ENCODE assay signal across 22 mouse cellular contexts in genomic region chr7:144973461-144973860, GRCm38 (mm10). TPM values are rescaled to one million over a fixed set of nuclear protein-coding genes. Genes with fewer than 3 reads are reported as not detected.
A peak's percentile ranks its signal among the peaks of the same experiment; 100 is the strongest.
DNase-seq lines count a peak whose midpoint lies in the region; ATAC-seq and TF ChIP-seq lines count a peak whose summit lies in the region.
"Had no signal": no experiment of that assay in that cellular context is flagged by ENCODE, and none has a peak within 500 bp of the region (broad histone marks: within the 10 kb centered on the region; RNA-seq: fewer than 3 reads in every experiment).

No protein-coding gene starts in this region.

- no peak overlapping the region for H3K27ac ChIP-seq in heart, embryonic 11.5 days (ENCODE audit: low read depth, low read length)
- no peak overlapping the region for H3K27ac ChIP-seq in heart, postnatal 0 days (ENCODE audit: low read depth)
- H3K27ac ChIP-seq in lung, postnatal 0 days (ENCODE audit: low read length): no peak overlapping the region
- no peak overlapping the region for H3K27ac ChIP-seq in forebrain, embryonic 12.5 days
- H3K27ac ChIP-seq in stomach, postnatal 0 days (replicated peaks): no peak overlapping the region; the same call in 1 of the 2 replicates
- H3K27ac ChIP-seq: forebrain, embryonic 15.5 days; heart, embryonic 15.5 days; kidney, postnatal 0 days; limb, embryonic 12.5 days; liver, embryonic 13.5 days; midbrain, embryonic 13.5 days had no signal

- no peak overlapping the region for H3K4me3 ChIP-seq in heart, embryonic 11.5 days (ENCODE audit: low read depth, low read length)
- no peak overlapping the region for H3K4me3 ChIP-seq in heart, postnatal 0 days (ENCODE audit: low read depth, low read length)
- no peak overlapping the region for H3K4me3 ChIP-seq in lung, postnatal 0 days (ENCODE audit: low read depth, low read length)
- no peak overlapping the region for H3K4me3 ChIP-seq in forebrain, embryonic 12.5 days (replicated peaks)
- no peak overlapping the region for H3K4me3 ChIP-seq in stomach, postnatal 0 days (ENCODE audit: low read depth, low read length)
- H3K4me3 ChIP-seq: erythroblast, embryonic 14.5 days; forebrain, embryonic 15.5 days; heart, embryonic 15.5 days; limb, embryonic 12.5 days; liver, embryonic 13.5 days; midbrain, embryonic 13.5 days had no signal

- ATAC-seq in heart, embryonic 11.5 days (replicated peaks; ENCODE audit: insufficient number of reproducible peaks, low FRiP score, low TSS enrichment): no peak
- 0 out of 2 replicates have a peak, but pooled peaks have one; percentile 26 for ATAC-seq in heart, postnatal 0 days (ENCODE audit: insufficient read depth, low read depth)
- ATAC-seq in lung, postnatal 0 days: peak; percentile 80
- ATAC-seq in forebrain, embryonic 12.5 days (ENCODE audit: low FRiP score): no peak
- ATAC-seq in stomach, postnatal 0 days (ENCODE audit: low FRiP score, low TSS enrichment): no peak
- ATAC-seq: forebrain, embryonic 15.5 days; hindbrain, embryonic 16.5 days; midbrain, embryonic 13.5 days; Patski had no signal

- DNase-seq in heart, adult 18-20 months: peak; percentile 50 to 80
- peak; percentile 14 for DNase-seq in brain, adult 2 months (ENCODE audit: low read depth, low spot score)
- peak; percentile 11 for DNase-seq in heart, postnatal 0 days (ENCODE audit: low spot score)
- peak; percentile 79 for DNase-seq in lung, postnatal 0 days (ENCODE audit: low spot score)
- DNase-seq in stomach, postnatal 0 days (ENCODE audit: low spot score): no peak
- DNase-seq in embryo, embryonic 10 days (ENCODE audit: low spot score): no peak
- DNase-seq: cerebellum, adult 11 months; cerebellum, postnatal 14 days; layer of hippocampus, adult 9-11 months; liver, embryonic 13.5 days; right cerebral cortex, postnatal 14 days; thymus, postnatal 4 days had no signal

- 62% methylated on average over 8 of the region's 8 CpGs for WGBS in heart, embryonic 11.5 days (ENCODE audit: insufficient replicate concordance)
- 39% methylated on average over 8 of the region's 8 CpGs for WGBS in heart, postnatal 0 days
- WGBS in lung, postnatal 0 days: 42% methylated on average over 8 of the region's 8 CpGs
- 80% methylated on average over 8 of the region's 8 CpGs for WGBS in forebrain, embryonic 12.5 days
- 48% methylated on average over 8 of the region's 8 CpGs for WGBS in stomach, postnatal 0 days

- H3K9ac ChIP-seq in heart, embryonic 11.5 days (ENCODE audit: low read depth, low read length): no peak overlapping the region
- no peak overlapping the region for H3K9ac ChIP-seq in heart, postnatal 0 days (replicated peaks; ENCODE audit: low read depth, low read length)
- H3K9ac ChIP-seq in lung, postnatal 0 days (replicated peaks; ENCODE audit: low read depth): no peak overlapping the region
- H3K9ac ChIP-seq in forebrain, embryonic 12.5 days: no peak overlapping the region
- no peak overlapping the region for H3K9ac ChIP-seq in stomach, postnatal 0 days (ENCODE audit: low read length)
- H3K9ac ChIP-seq: forebrain, embryonic 15.5 days; heart, embryonic 15.5 days; limb, embryonic 12.5 days; liver, embryonic 13.5 days; midbrain, embryonic 13.5 days had no signal

- no peaks in the 10 kb centered on the region; the same call in 1 of the 2 replicates for H3K27me3 ChIP-seq in heart, embryonic 11.5 days (ENCODE audit: control insufficient read depth, insufficient read depth, low read length)
- no peaks in the 10 kb centered on the region for H3K27me3 ChIP-seq in heart, postnatal 0 days (ENCODE audit: control insufficient read depth, insufficient read depth, low read length)
- no peaks in the 10 kb centered on the region for H3K27me3 ChIP-seq in lung, postnatal 0 days (replicated peaks; ENCODE audit: insufficient read depth, low read length)
- H3K27me3 ChIP-seq in forebrain, embryonic 12.5 days: no peaks in the 10 kb centered on the region
- H3K27me3 ChIP-seq in stomach, postnatal 0 days (ENCODE audit: control insufficient read depth, insufficient read depth, low read length): no peaks in the 10 kb centered on the region
- H3K27me3 ChIP-seq: forebrain, embryonic 15.5 days; heart, embryonic 15.5 days; limb, embryonic 12.5 days; liver, embryonic 13.5 days; Patski had no signal

- no peak for TF ChIP-seq CTCF in heart, postnatal 0 days (IDR thresholded peaks at IDR 0.05; ENCODE audit: low read depth)
- TF ChIP-seq CTCF in lung, postnatal 0 days (IDR thresholded peaks at IDR 0.05): no peak
- TF ChIP-seq CTCF in stomach, postnatal 0 days (IDR thresholded peaks at IDR 0.05; ENCODE audit: low read depth): no peak

- no peak for TF ChIP-seq EP300 in heart, postnatal 0 days (IDR thresholded peaks at IDR 0.05; ENCODE audit: low read depth)
- TF ChIP-seq EP300 in lung, postnatal 0 days (IDR thresholded peaks at IDR 0.05): peak; percentile 53; the same call in 1 of the 2 replicates
- no peak for TF ChIP-seq EP300 in stomach, postnatal 0 days (optimal IDR thresholded peaks at IDR 0.05)

- H3K9me3 ChIP-seq in heart, embryonic 11.5 days (replicated peaks; ENCODE audit: control insufficient read depth, low read length): no peaks in the 10 kb centered on the region
- no peaks in the 10 kb centered on the region for H3K9me3 ChIP-seq in heart, postnatal 0 days (replicated peaks; ENCODE audit: control insufficient read depth, low read length)
- no peaks in the 10 kb centered on the region for H3K9me3 ChIP-seq in lung, postnatal 0 days (ENCODE audit: low read length)
- H3K9me3 ChIP-seq in forebrain, embryonic 12.5 days: no peaks in the 10 kb centered on the region
- H3K9me3 ChIP-seq in stomach, postnatal 0 days (ENCODE audit: control insufficient read depth, low read length): no peaks in the 10 kb centered on the region
- H3K9me3 ChIP-seq: forebrain, embryonic 15.5 days; heart, embryonic 15.5 days; limb, embryonic 12.5 days; liver, embryonic 13.5 days; midbrain, embryonic 13.5 days had no signal

- no peak overlapping the region for H3K4me2 ChIP-seq in heart, embryonic 11.5 days
- no peak overlapping the region for H3K4me2 ChIP-seq in heart, postnatal 0 days (ENCODE audit: low read depth, low read length)
- H3K4me2 ChIP-seq in lung, postnatal 0 days (replicated peaks; ENCODE audit: low read depth, low read length): no peak overlapping the region
- no peak overlapping the region for H3K4me2 ChIP-seq in forebrain, embryonic 12.5 days
- H3K4me2 ChIP-seq in stomach, postnatal 0 days (replicated peaks; ENCODE audit: low read depth): no peak overlapping the region
- H3K4me2 ChIP-seq: forebrain, embryonic 15.5 days; heart, embryonic 15.5 days; limb, embryonic 12.5 days; liver, embryonic 13.5 days; midbrain, embryonic 13.5 days had no signal

- no peaks in the 10 kb centered on the region for H3K4me1 ChIP-seq in heart, embryonic 11.5 days (ENCODE audit: control insufficient read depth, insufficient read depth, low read length)
- H3K4me1 ChIP-seq in heart, postnatal 0 days (ENCODE audit: control insufficient read depth, insufficient read depth): no peaks in the 10 kb centered on the region
- no peaks in the 10 kb centered on the region for H3K4me1 ChIP-seq in lung, postnatal 0 days (ENCODE audit: insufficient read depth, low read depth, low read length)
- no peaks in the 10 kb centered on the region for H3K4me1 ChIP-seq in forebrain, embryonic 12.5 days
- H3K4me1 ChIP-seq in stomach, postnatal 0 days (replicated peaks; ENCODE audit: control insufficient read depth, insufficient read depth): no peaks in the 10 kb centered on the region
- H3K4me1 ChIP-seq: forebrain, embryonic 15.5 days; heart, embryonic 15.5 days; limb, embryonic 12.5 days; midbrain, embryonic 13.5 days had no signal

- no peaks in the 10 kb centered on the region for H3K36me3 ChIP-seq in heart, embryonic 11.5 days (ENCODE audit: control insufficient read depth, insufficient read depth, low read length)
- no peaks in the 10 kb centered on the region for H3K36me3 ChIP-seq in heart, postnatal 0 days (replicated peaks; ENCODE audit: control insufficient read depth, insufficient read depth, low read length)
- no peaks in the 10 kb centered on the region for H3K36me3 ChIP-seq in lung, postnatal 0 days (ENCODE audit: insufficient read depth, low read length)
- H3K36me3 ChIP-seq in forebrain, embryonic 12.5 days (replicated peaks): no peaks in the 10 kb centered on the region
- H3K36me3 ChIP-seq in stomach, postnatal 0 days (ENCODE audit: control insufficient read depth, insufficient read depth, low read length): no peaks in the 10 kb centered on the region
- H3K36me3 ChIP-seq: forebrain, embryonic 15.5 days; heart, embryonic 15.5 days; limb, embryonic 12.5 days; liver, embryonic 13.5 days; midbrain, embryonic 13.5 days had no signal

RNA-seq across cellular contexts. Expression of gene Ccnd1, which starts 33.7 kb away (rescaled TPM):
- 10 to 100 TPM; 38.3 to 62.8 TPM for total RNA-seq in heart, adult 18-20 months (2021)
- polyA plus RNA-seq in heart, embryonic 11.5 days (2014; fragmentation: Nextera tagmentation; extraction: Ambion mirVana): 71.3 and 100 TPM in 2 replicates
- 68.2 and 70.0 TPM in 2 replicates for total RNA-seq in heart, postnatal 0 days (2014; rRNA removed; ENCODE audit: low replicate concordance)
- polyA plus RNA-seq in heart, postnatal 0 days (2015; fragmentation: Nextera tagmentation; extraction: Ambion mirVana): 58.9 and 61.7 TPM in 2 replicates
- polyA plus RNA-seq in lung, postnatal 0 days (2015; fragmentation: Nextera tagmentation; extraction: Ambion mirVana): 68.4 and 75.5 TPM in 2 replicates
- 214 and 257 TPM in 2 replicates for polyA plus RNA-seq in forebrain, embryonic 12.5 days (2016; fragmentation: Nextera tagmentation; extraction: Ambion mirVana)
- polyA plus RNA-seq in stomach, postnatal 0 days (2015; fragmentation: Nextera tagmentation; extraction: Ambion mirVana): 38.7 and 38.9 TPM in 2 replicates

RNA-seq across cellular contexts. Expression of gene LTO1, which starts 58.6 kb away (rescaled TPM):
- 10 to 100 TPM; 18.1 to 18.3 TPM for total RNA-seq in heart, adult 18-20 months (2021)
- polyA plus RNA-seq in heart, embryonic 11.5 days (2014; fragmentation: Nextera tagmentation; extraction: Ambion mirVana): 17.1 and 21.2 TPM in 2 replicates
- total RNA-seq in heart, postnatal 0 days (2014; rRNA removed; ENCODE audit: low replicate concordance): 5.5 and 15.5 TPM in 2 replicates
- polyA plus RNA-seq in heart, postnatal 0 days (2015; fragmentation: Nextera tagmentation; extraction: Ambion mirVana): 13.6 and 17.6 TPM in 2 replicates
- 20.3 and 23.3 TPM in 2 replicates for polyA plus RNA-seq in lung, postnatal 0 days (2015; fragmentation: Nextera tagmentation; extraction: Ambion mirVana)
- 32.6 and 34.0 TPM in 2 replicates for polyA plus RNA-seq in forebrain, embryonic 12.5 days (2016; fragmentation: Nextera tagmentation; extraction: Ambion mirVana)
- 17.1 and 17.8 TPM in 2 replicates for polyA plus RNA-seq in stomach, postnatal 0 days (2015; fragmentation: Nextera tagmentation; extraction: Ambion mirVana)

Comparison
In these comparisons a context has a peak if more than half of its experiments do, and no peak if none do; other contexts are left out.
1. ATAC-seq: peak in heart, postnatal 0 days (single experiment) and lung, postnatal 0 days (single experiment); none in heart, embryonic 11.5 days (single experiment), forebrain, embryonic 12.5 days (single experiment) and stomach, postnatal 0 days (single experiment).
2. DNase-seq: peak in heart, adult 18-20 months (2 of 2), brain, adult 2 months (single experiment), heart, postnatal 0 days (single experiment) and lung, postnatal 0 days (single experiment); none in stomach, postnatal 0 days (single experiment) and embryo, embryonic 10 days (single experiment).